Mouse (Mus musculus): ENCODE data around the gene Fgd5. TPM values are rescaled to one million over a fixed set of nuclear protein-coding genes. Genes with fewer than 3 reads are reported as not detected.
A peak's percentile ranks its signal among the peaks of the same experiment; 100 is the strongest.

The Fgd5 gene
- polyA plus RNA-seq, 1 experiment from 2014 or later, result 7.2 TPM

GRCm38 (mm10) chr6:92014936-92015335, 36.3 kb downstream of the Fgd5 start:
- Histone ChIP-seq H3K27me3 (ENCODE audit: control insufficient read depth, insufficient read depth, low read length) (no peaks in the 10 kb centered on the region), H3K9me3 (ENCODE audit: control insufficient read depth, low read length) (no peaks in the 10 kb centered on the region), H3K36me3 (ENCODE audit: control insufficient read depth, insufficient read depth, low read length) (no peaks in the 10 kb centered on the region), H3K27ac (replicated peaks; ENCODE audit: low read depth, low read length) (no peak overlapping the region), H3K4me2 (ENCODE audit: low read length) (no peak overlapping the region), H3K4me3 (replicated peaks; ENCODE audit: low read depth, low read length) (no peak overlapping the region), H3K4me1 (ENCODE audit: control insufficient read depth, insufficient read depth, low read length) (no peaks in the 10 kb centered on the region), H3K9ac (replicated peaks; ENCODE audit: low read length) (no peak overlapping the region)
- WGBS, result 86% methylated on average over 7 of the region's 7 CpGs
- DNase-seq, result no peak
- ATAC-seq (ENCODE audit: low FRiP score, low TSS enrichment), result no peak

- DNase-seq (peak; percentile 27), ATAC-seq (ENCODE audit: low FRiP score, low TSS enrichment) (no peak)
- no peaks in the 10 kb centered on the region for H3K4me1 ChIP-seq (ENCODE audit: control insufficient read depth, insufficient read depth, low read length)
- H3K27me3 ChIP-seq (ENCODE audit: control insufficient read depth, insufficient read depth, low read length), result no peaks in the 10 kb centered on the region
- no peak overlapping the region for H3K9ac ChIP-seq (replicated peaks; ENCODE audit: low read length)
- no peaks in the 10 kb centered on the region for H3K36me3 ChIP-seq (ENCODE audit: control insufficient read depth, insufficient read depth, low read length)
- no peaks in the 10 kb centered on the region for H3K9me3 ChIP-seq (ENCODE audit: control insufficient read depth, low read length)
- no peak overlapping the region for H3K4me2 ChIP-seq (ENCODE audit: low read length)
- WGBS, result 67% methylated on average over 5 of the region's 5 CpGs
- no peak overlapping the region for H3K4me3 ChIP-seq (replicated peaks; ENCODE audit: low read depth, low read length)
- H3K27ac ChIP-seq (replicated peaks; ENCODE audit: low read depth, low read length), result no peak overlapping the region
These were observed 37.2 kb downstream of the Fgd5 start for GRCm38 (mm10) chr6:92015848-92016247.

GRCm38 (mm10) chr6:92016738-92017137, 38.1 kb downstream of the Fgd5 start:
- Histone ChIP-seq H3K9me3 (ENCODE audit: control insufficient read depth, low read length) (no peaks in the 10 kb centered on the region), H3K4me1 (ENCODE audit: control insufficient read depth, insufficient read depth, low read length) (no peaks in the 10 kb centered on the region), H3K4me3 (replicated peaks; ENCODE audit: low read depth, low read length) (no peak overlapping the region), H3K27me3 (ENCODE audit: control insufficient read depth, insufficient read depth, low read length) (no peaks in the 10 kb centered on the region), H3K36me3 (ENCODE audit: control insufficient read depth, insufficient read depth, low read length) (no peaks in the 10 kb centered on the region), H3K9ac (replicated peaks; ENCODE audit: low read length) (no peak overlapping the region), H3K4me2 (ENCODE audit: low read length) (no peak overlapping the region), H3K27ac (replicated peaks; ENCODE audit: low read depth, low read length) (no peak overlapping the region)
- ATAC-seq (ENCODE audit: low FRiP score, low TSS enrichment) (no peak), DNase-seq (no peak)
- WGBS, result 80% methylated on average over 6 of the region's 6 CpGs

GRCm38 (mm10) chr6:92018421-92018820, 39.7 kb downstream of the Fgd5 start:
- no peaks in the 10 kb centered on the region for H3K27me3 ChIP-seq (ENCODE audit: control insufficient read depth, insufficient read depth, low read length)
- H3K9me3 ChIP-seq (ENCODE audit: control insufficient read depth, low read length), result no peaks in the 10 kb centered on the region
- H3K4me2 ChIP-seq (ENCODE audit: low read length), result no peak overlapping the region
- H3K4me1 ChIP-seq (ENCODE audit: control insufficient read depth, insufficient read depth, low read length), result no peaks in the 10 kb centered on the region
- no peak overlapping the region for H3K4me3 ChIP-seq (replicated peaks; ENCODE audit: low read depth, low read length)
- no peak overlapping the region for H3K27ac ChIP-seq (replicated peaks; ENCODE audit: low read depth, low read length)
- ATAC-seq (ENCODE audit: low FRiP score, low TSS enrichment) (no peak), DNase-seq (no peak)
- H3K9ac ChIP-seq (replicated peaks; ENCODE audit: low read length), result no peak overlapping the region
- H3K36me3 ChIP-seq (ENCODE audit: control insufficient read depth, insufficient read depth, low read length), result no peaks in the 10 kb centered on the region
- 81% methylated on average over 6 of the region's 6 CpGs for WGBS

- DNase-seq (no peak), ATAC-seq (ENCODE audit: low FRiP score, low TSS enrichment) (no peak)
- Histone ChIP-seq H3K4me2 (ENCODE audit: low read length) (no peak overlapping the region), H3K9ac (replicated peaks; ENCODE audit: low read length) (no peak overlapping the region), H3K9me3 (ENCODE audit: control insufficient read depth, low read length) (no peaks in the 10 kb centered on the region), H3K27me3 (ENCODE audit: control insufficient read depth, insufficient read depth, low read length) (no peaks in the 10 kb centered on the region), H3K4me3 (replicated peaks; ENCODE audit: low read depth, low read length) (no peak overlapping the region), H3K36me3 (ENCODE audit: control insufficient read depth, insufficient read depth, low read length) (no peaks in the 10 kb centered on the region), H3K27ac (replicated peaks; ENCODE audit: low read depth, low read length) (no peak overlapping the region), H3K4me1 (ENCODE audit: control insufficient read depth, insufficient read depth, low read length) (no peaks in the 10 kb centered on the region)
- 91% methylated on average over 9 of the region's 9 CpGs for WGBS
These were observed 42.4 kb downstream of the Fgd5 start for GRCm38 (mm10) chr6:92021061-92021460.

GRCm38 (mm10) chr6:92021506-92021905, 42.8 kb downstream of the Fgd5 start:
- no peaks in the 10 kb centered on the region for H3K9me3 ChIP-seq (ENCODE audit: control insufficient read depth, low read length)
- no peak overlapping the region for H3K4me2 ChIP-seq (ENCODE audit: low read length)
- H3K4me3 ChIP-seq (replicated peaks; ENCODE audit: low read depth, low read length), result no peak overlapping the region
- 89% methylated on average over 6 of the region's 6 CpGs for WGBS
- no peaks in the 10 kb centered on the region for H3K27me3 ChIP-seq (ENCODE audit: control insufficient read depth, insufficient read depth, low read length)
- no peaks in the 10 kb centered on the region for H3K4me1 ChIP-seq (ENCODE audit: control insufficient read depth, insufficient read depth, low read length)
- no peak overlapping the region for H3K27ac ChIP-seq (replicated peaks; ENCODE audit: low read depth, low read length)
- no peak for ATAC-seq (ENCODE audit: low FRiP score, low TSS enrichment)
- H3K36me3 ChIP-seq (ENCODE audit: control insufficient read depth, insufficient read depth, low read length), result no peaks in the 10 kb centered on the region
- DNase-seq, result no peak
- H3K9ac ChIP-seq (replicated peaks; ENCODE audit: low read length), result no peak overlapping the region

- DNase-seq, result no peak
- no peak for ATAC-seq (ENCODE audit: low FRiP score, low TSS enrichment)
- no peaks in the 10 kb centered on the region for H3K27me3 ChIP-seq (ENCODE audit: control insufficient read depth, insufficient read depth, low read length)
- H3K9ac ChIP-seq (replicated peaks; ENCODE audit: low read length), result no peak overlapping the region
- no peaks in the 10 kb centered on the region for H3K4me1 ChIP-seq (ENCODE audit: control insufficient read depth, insufficient read depth, low read length)
- no peak overlapping the region for H3K27ac ChIP-seq (replicated peaks; ENCODE audit: low read depth, low read length)
- 100% methylated on average over 1 of the region's 1 CpGs for WGBS
- H3K4me3 ChIP-seq (replicated peaks; ENCODE audit: low read depth, low read length), result no peak overlapping the region
- H3K36me3 ChIP-seq (ENCODE audit: control insufficient read depth, insufficient read depth, low read length), result no peaks in the 10 kb centered on the region
- H3K4me2 ChIP-seq (ENCODE audit: low read length), result no peak overlapping the region
- no peaks in the 10 kb centered on the region for H3K9me3 ChIP-seq (ENCODE audit: control insufficient read depth, low read length)
These were observed 46.6 kb downstream of the Fgd5 start for GRCm38 (mm10) chr6:92025252-92025651.

GRCm38 (mm10) chr6:92027379-92027778, 48.7 kb downstream of the Fgd5 start:
- no peak overlapping the region for H3K4me3 ChIP-seq (replicated peaks; ENCODE audit: low read depth, low read length)
- no peaks in the 10 kb centered on the region for H3K36me3 ChIP-seq (ENCODE audit: control insufficient read depth, insufficient read depth, low read length)
- no peak overlapping the region for H3K9ac ChIP-seq (replicated peaks; ENCODE audit: low read length)
- DNase-seq (no peak), ATAC-seq (ENCODE audit: low FRiP score, low TSS enrichment) (no peak)
- H3K9me3 ChIP-seq (ENCODE audit: control insufficient read depth, low read length), result no peaks in the 10 kb centered on the region
- no peak overlapping the region for H3K27ac ChIP-seq (replicated peaks; ENCODE audit: low read depth, low read length)
- WGBS, result 76% methylated on average over 4 of the region's 4 CpGs
- H3K27me3 ChIP-seq (ENCODE audit: control insufficient read depth, insufficient read depth, low read length), result no peaks in the 10 kb centered on the region
- no peak overlapping the region for H3K4me2 ChIP-seq (ENCODE audit: low read length)
- H3K4me1 ChIP-seq (ENCODE audit: control insufficient read depth, insufficient read depth, low read length), result no peaks in the 10 kb centered on the region

- no peak overlapping the region for H3K27ac ChIP-seq (replicated peaks; ENCODE audit: low read depth, low read length)
- H3K9me3 ChIP-seq (ENCODE audit: control insufficient read depth, low read length), result no peaks in the 10 kb centered on the region
- H3K27me3 ChIP-seq (ENCODE audit: control insufficient read depth, insufficient read depth, low read length), result no peaks in the 10 kb centered on the region
- H3K36me3 ChIP-seq (ENCODE audit: control insufficient read depth, insufficient read depth, low read length), result no peaks in the 10 kb centered on the region
- DNase-seq (no peak), ATAC-seq (ENCODE audit: low FRiP score, low TSS enrichment) (no peak)
- WGBS, result 78% methylated on average over 8 of the region's 8 CpGs
- no peak overlapping the region for H3K4me3 ChIP-seq (replicated peaks; ENCODE audit: low read depth, low read length)
- H3K9ac ChIP-seq (replicated peaks; ENCODE audit: low read length), result no peak overlapping the region
- H3K4me2 ChIP-seq (ENCODE audit: low read length), result no peak overlapping the region
- H3K4me1 ChIP-seq (ENCODE audit: control insufficient read depth, insufficient read depth, low read length), result no peaks in the 10 kb centered on the region
These were observed 52.0 kb downstream of the Fgd5 start for GRCm38 (mm10) chr6:92030646-92031045.
